In genomic region chr11:119363534-119364145, GRCm38 (mm10) we compare ENCODE assay signal across 8 mouse cellular contexts. TPM values are rescaled to one million over a fixed set of nuclear protein-coding genes. Genes with fewer than 3 reads are reported as not detected.
DNase-seq lines count a peak whose midpoint lies in the region; ATAC-seq and TF ChIP-seq lines count a peak whose summit lies in the region.

No protein-coding gene starts in this region.

- H3K9me3 ChIP-seq in embryonic facial prominence, embryonic 15.5 days (replicated peaks) = no peaks in the 10 kb centered on the region
- H3K9me3 ChIP-seq in heart, embryonic 15.5 days (replicated peaks) = no peaks in the 10 kb centered on the region
- H3K9me3 ChIP-seq in liver, embryonic 12.5 days (replicated peaks) = no peaks in the 10 kb centered on the region

- no peak for TF ChIP-seq POLR2A in bone marrow macrophage, adult 2 months (IDR thresholded peaks at IDR 0.05; ENCODE audit: borderline replicate concordance, low read depth, low read length)
- TF ChIP-seq POLR2A in testis, adult 2 months (IDR thresholded peaks at IDR 0.05; ENCODE audit: control insufficient read depth, low read depth, low read length) = no peak

- 29% methylated on average over 11 of the region's 11 CpGs for WGBS in embryonic facial prominence, embryonic 15.5 days
- WGBS in heart, embryonic 15.5 days = 32% methylated on average over 11 of the region's 11 CpGs
- 25% methylated on average over 11 of the region's 11 CpGs for WGBS in liver, embryonic 12.5 days (ENCODE audit: insufficient replicate concordance)

- no peak overlapping the region for H3K9ac ChIP-seq in embryonic facial prominence, embryonic 15.5 days
- H3K9ac ChIP-seq in heart, embryonic 15.5 days = no peak overlapping the region
- H3K9ac ChIP-seq in liver, embryonic 12.5 days = no peak overlapping the region; the same call in 1 of the 2 replicates

- peak; percentile 86 for TF ChIP-seq CTCF in bone marrow macrophage, adult 2 months (IDR thresholded peaks at IDR 0.05; ENCODE audit: low read depth, low read length)
- peak; percentile 78; the same call in 1 of the 2 replicates for TF ChIP-seq CTCF in testis, adult 2 months (IDR thresholded peaks at IDR 0.05; ENCODE audit: control insufficient read depth, insufficient read depth, insufficient replicate concordance, low read depth, low read length)

- ATAC-seq in CD4-positive, CD25-positive, alpha-beta regulatory T cell, adult 4 months = peak; percentile 74
- peak; percentile 65; the same call in 1 of the 2 replicates for ATAC-seq in embryonic facial prominence, embryonic 15.5 days (ENCODE audit: insufficient number of reproducible peaks, low FRiP score, low TSS enrichment, low read depth)
- peak; percentile 69; the same call in 1 of the 2 replicates for ATAC-seq in heart, embryonic 15.5 days (replicated peaks; ENCODE audit: insufficient number of reproducible peaks, insufficient read depth, low FRiP score, low read depth)
- ATAC-seq in liver, embryonic 12.5 days = peak; percentile 76

- H3K4me2 ChIP-seq in embryonic facial prominence, embryonic 15.5 days (replicated peaks) = no peak overlapping the region
- no peak overlapping the region for H3K4me2 ChIP-seq in heart, embryonic 15.5 days
- peak overlapping the region; percentile 38 for H3K4me2 ChIP-seq in liver, embryonic 12.5 days

- peak; percentile 85 for DNase-seq in kidney, postnatal 10 days
- peak; percentile 76 for DNase-seq in neural tube, embryonic 10.5 days (ENCODE audit: extremely low spot score, low spot score)

- no peak overlapping the region for H3K27ac ChIP-seq in bone marrow macrophage, adult 2 months (ENCODE audit: insufficient read depth, low read depth, low read length)
- H3K27ac ChIP-seq in embryonic facial prominence, embryonic 15.5 days (replicated peaks) = no peak overlapping the region
- H3K27ac ChIP-seq in heart, embryonic 15.5 days = no peak overlapping the region
- H3K27ac ChIP-seq in liver, embryonic 12.5 days = no peak overlapping the region
- no peak overlapping the region for H3K27ac ChIP-seq in testis, adult 2 months (ENCODE audit: control insufficient read depth, insufficient read depth, low read depth, low read length)

- no peaks in the 10 kb centered on the region for H3K27me3 ChIP-seq in embryonic facial prominence, embryonic 15.5 days
- no peaks in the 10 kb centered on the region for H3K27me3 ChIP-seq in heart, embryonic 15.5 days
- no peaks in the 10 kb centered on the region for H3K27me3 ChIP-seq in liver, embryonic 12.5 days (replicated peaks)
- no peaks in the 10 kb centered on the region for H3K27me3 ChIP-seq in testis, adult 2 months (ENCODE audit: control insufficient read depth, insufficient read depth, low read length)

- H3K4me1 ChIP-seq in bone marrow macrophage, adult 2 months (ENCODE audit: control insufficient read depth, insufficient read depth, low read length) = 0 out of 2 replicates have a peak, but pooled peaks cover 1% of the 10 kb centered on the region
- 0 out of 2 replicates have a peak, but pooled peaks cover 4% of the 10 kb centered on the region for H3K4me1 ChIP-seq in embryonic facial prominence, embryonic 15.5 days
- H3K4me1 ChIP-seq in heart, embryonic 15.5 days (replicated peaks) = peaks cover 5% of the 10 kb centered on the region; the same call in 1 of the 2 replicates
- H3K4me1 ChIP-seq in liver, embryonic 12.5 days = peaks cover 7% of the 10 kb centered on the region
- H3K4me1 ChIP-seq in testis, adult 2 months (ENCODE audit: control insufficient read depth, insufficient read depth, low read length) = no peaks in the 10 kb centered on the region

- H3K4me3 ChIP-seq in bone marrow macrophage, adult 2 months (ENCODE audit: insufficient read depth, low read length) = no peak overlapping the region
- no peak overlapping the region for H3K4me3 ChIP-seq in embryonic facial prominence, embryonic 15.5 days (replicated peaks)
- no peak overlapping the region for H3K4me3 ChIP-seq in heart, embryonic 15.5 days
- no peak overlapping the region for H3K4me3 ChIP-seq in liver, embryonic 12.5 days
- H3K4me3 ChIP-seq in testis, adult 2 months (ENCODE audit: control insufficient read depth, low read depth, low read length) = no peak overlapping the region

- H3K36me3 ChIP-seq in embryonic facial prominence, embryonic 15.5 days = peaks cover 18% of the 10 kb centered on the region
- H3K36me3 ChIP-seq in heart, embryonic 15.5 days = peaks cover 20% of the 10 kb centered on the region
- peaks cover 11% of the 10 kb centered on the region for H3K36me3 ChIP-seq in liver, embryonic 12.5 days
- no peaks in the 10 kb centered on the region for H3K36me3 ChIP-seq in testis, adult 2 months (ENCODE audit: control insufficient read depth, insufficient read depth, low read length)

RNA-seq across cellular contexts. Expression of gene Slc26a11, which starts 8.3 kb away (rescaled TPM):
- polyA plus RNA-seq in CD4-positive, CD25-positive, alpha-beta regulatory T cell, adult 4 months (2017; shearing (Covaris generic)) = 10 to 100 TPM in 1 of 2 experiments, 1 to 10 TPM in 1; 8.0 to 16.2 TPM
- polyA plus RNA-seq in bone marrow macrophage, adult 2 months (2012; ENCODE audit: insufficient read depth, insufficient read length, missing spikeins) = 50.6 and 63.4 TPM in 2 replicates
- 10.8 and 11.7 TPM in 2 replicates for polyA plus RNA-seq in embryonic facial prominence, embryonic 15.5 days (2015; fragmentation: Nextera tagmentation; extraction: Ambion mirVana)
- 9.0 and 10.4 TPM in 2 replicates for polyA plus RNA-seq in heart, embryonic 15.5 days (2015; fragmentation: Nextera tagmentation; extraction: Ambion mirVana)
- 2.6 and 2.9 TPM in 2 replicates for polyA plus RNA-seq in liver, embryonic 12.5 days (2016; fragmentation: Nextera tagmentation; extraction: Ambion mirVana)
- polyA plus RNA-seq in testis, adult 2 months (2012; rRNA removed) = 4.2 and 5.5 TPM in 2 replicates

RNA-seq across cellular contexts. Expression of gene Sgsh, which starts 8.3 kb away (rescaled TPM):
- polyA plus RNA-seq in CD4-positive, CD25-positive, alpha-beta regulatory T cell, adult 4 months (2017; shearing (Covaris generic)) = 10 to 100 TPM in 1 of 2 experiments, 1 to 10 TPM in 1; 7.4 to 19.9 TPM
- polyA plus RNA-seq in bone marrow macrophage, adult 2 months (2012; ENCODE audit: insufficient read depth, insufficient read length, missing spikeins) = 39.6 and 41.9 TPM in 2 replicates
- 6.5 and 6.7 TPM in 2 replicates for polyA plus RNA-seq in embryonic facial prominence, embryonic 15.5 days (2015; fragmentation: Nextera tagmentation; extraction: Ambion mirVana)
- polyA plus RNA-seq in heart, embryonic 15.5 days (2015; fragmentation: Nextera tagmentation; extraction: Ambion mirVana) = 5.4 and 7.1 TPM in 2 replicates
- polyA plus RNA-seq in liver, embryonic 12.5 days (2016; fragmentation: Nextera tagmentation; extraction: Ambion mirVana) = 3.0 and 3.3 TPM in 2 replicates
- polyA plus RNA-seq in testis, adult 2 months (2012; rRNA removed) = 11.4 and 13.8 TPM in 2 replicates

RNA-seq across cellular contexts. Expression of gene Rnf213, which starts 29.3 kb away (rescaled TPM):
- 10 to 100 TPM; 51.8 to 54.0 TPM for polyA plus RNA-seq in CD4-positive, CD25-positive, alpha-beta regulatory T cell, adult 4 months (2017; shearing (Covaris generic))
- polyA plus RNA-seq in bone marrow macrophage, adult 2 months (2012; ENCODE audit: insufficient read depth, insufficient read length, missing spikeins) = 181 and 187 TPM in 2 replicates
- 3.3 and 3.5 TPM in 2 replicates for polyA plus RNA-seq in embryonic facial prominence, embryonic 15.5 days (2015; fragmentation: Nextera tagmentation; extraction: Ambion mirVana)
- polyA plus RNA-seq in heart, embryonic 15.5 days (2015; fragmentation: Nextera tagmentation; extraction: Ambion mirVana) = 4.6 and 6.4 TPM in 2 replicates
- polyA plus RNA-seq in liver, embryonic 12.5 days (2016; fragmentation: Nextera tagmentation; extraction: Ambion mirVana) = 4.0 and 4.6 TPM in 2 replicates
- polyA plus RNA-seq in testis, adult 2 months (2012; rRNA removed) = 3.9 and 4.5 TPM in 2 replicates

RNA-seq across cellular contexts. Expression of gene Card14, which starts 56.1 kb away (rescaled TPM):
- not detected for polyA plus RNA-seq in CD4-positive, CD25-positive, alpha-beta regulatory T cell, adult 4 months (2017; shearing (Covaris generic))
- polyA plus RNA-seq in bone marrow macrophage, adult 2 months (2012; ENCODE audit: insufficient read depth, insufficient read length, missing spikeins) = not detected in 2 replicates
- polyA plus RNA-seq in embryonic facial prominence, embryonic 15.5 days (2015; fragmentation: Nextera tagmentation; extraction: Ambion mirVana) = 4.0 and 4.3 TPM in 2 replicates
- polyA plus RNA-seq in heart, embryonic 15.5 days (2015; fragmentation: Nextera tagmentation; extraction: Ambion mirVana) = 0.28 and 0.38 TPM in 2 replicates
- 0.23 and 0.26 TPM in 2 replicates for polyA plus RNA-seq in liver, embryonic 12.5 days (2016; fragmentation: Nextera tagmentation; extraction: Ambion mirVana)
- 0.44 and 0.76 TPM in 2 replicates for polyA plus RNA-seq in testis, adult 2 months (2012; rRNA removed)
